Mouse (Mus musculus) embryonic fibroblast, embryonic 13.5 days (primary cell): ENCODE measurements around the gene Paqr3. TPM values are rescaled to one million over a fixed set of nuclear protein-coding genes. Genes with fewer than 3 reads are reported as not detected.

Experiments used
- H3K27ac ChIP-seq: 2 replicates; pipeline ENCODE4 v1.5.1; 2012; ENCODE audit warnings: low read length, control low read depth, inconsistent platforms; ENCODE audit not compliant: insufficient read depth
- H3K4me1 ChIP-seq: 2 replicates; pipeline ENCODE4 v1.6.1; 2011; ENCODE audit warnings: low read length; ENCODE audit not compliant: control insufficient read depth, insufficient read depth
- H3K4me3 ChIP-seq: 2 replicates; pipeline ENCODE4 v1.5.1; 2011; ENCODE audit warnings: mild to moderate bottlenecking, control low read depth, low read length; ENCODE audit not compliant: insufficient read depth
- CTCF ChIP-seq: IDR thresholded peaks from 2 replicates; pipeline ENCODE4 v1.5.1; 2011; ENCODE audit warnings: mild to moderate bottlenecking, control low read depth, low read length, moderate library complexity, borderline replicate concordance; ENCODE audit not compliant: insufficient read depth
- POLR2A ChIP-seq: IDR thresholded peaks from 2 replicates; pipeline ENCODE4 v1.6.1; 2011; ENCODE audit warnings: low read depth, mild to moderate bottlenecking, control low read depth, low read length, moderate library complexity
- polyA plus RNA-seq: library from polyadenylated mRNA; stranded (reverse); fragments of >200 nt; gene quantifications from 2 replicates; pipeline ENCODE4 v1.2.4, GENCODE M21; 2011; ENCODE audit warnings: low read depth; ENCODE audit not compliant: missing spikeins, insufficient read length

Gene Paqr3
- polyA plus RNA-seq, 1 experiment: 13.5 TPM

GRCm38 (mm10) chr5:97110133-97110532 is 1.3 kb downstream of the Paqr3 start:
- Histone ChIP-seq H3K4me1 (no peaks in the 10 kb centered on the region), H3K4me3 (no peak overlapping the region), H3K27ac (no peak overlapping the region)
- TF ChIP-seq POLR2A (no peak), CTCF (no peak)

GRCm38 (mm10) chr5:97108333-97108732 is 3.1 kb downstream of the Paqr3 start:
- no peak for TF ChIP-seq CTCF
- peak; percentile 48; the same call in 1 of the 2 replicates for TF ChIP-seq POLR2A
- H3K27ac ChIP-seq: no peak overlapping the region
- no peak overlapping the region for H3K4me3 ChIP-seq
- no peaks in the 10 kb centered on the region for H3K4me1 ChIP-seq

- Histone ChIP-seq H3K4me3 (no peak overlapping the region), H3K27ac (no peak overlapping the region), H3K4me1 (no peaks in the 10 kb centered on the region)
- no peak for TF ChIP-seq POLR2A
- TF ChIP-seq CTCF: no peak
Observed at GRCm38 (mm10) chr5:97099954-97100353, 11.4 kb downstream of the Paqr3 start.

GRCm38 (mm10) chr5:97097631-97098041 is 13.8 kb downstream of the Paqr3 start:
- H3K4me3 ChIP-seq: no peak overlapping the region
- no peak overlapping the region for H3K27ac ChIP-seq
- H3K4me1 ChIP-seq: no peaks in the 10 kb centered on the region
- TF ChIP-seq POLR2A: no peak

- no peak for TF ChIP-seq POLR2A
- no peak for TF ChIP-seq CTCF
- Histone ChIP-seq H3K27ac (no peak overlapping the region), H3K4me1 (no peaks in the 10 kb centered on the region), H3K4me3 (no peak overlapping the region)
Observed at GRCm38 (mm10) chr5:97095335-97095734, 16.1 kb downstream of the Paqr3 start.

DNA sequence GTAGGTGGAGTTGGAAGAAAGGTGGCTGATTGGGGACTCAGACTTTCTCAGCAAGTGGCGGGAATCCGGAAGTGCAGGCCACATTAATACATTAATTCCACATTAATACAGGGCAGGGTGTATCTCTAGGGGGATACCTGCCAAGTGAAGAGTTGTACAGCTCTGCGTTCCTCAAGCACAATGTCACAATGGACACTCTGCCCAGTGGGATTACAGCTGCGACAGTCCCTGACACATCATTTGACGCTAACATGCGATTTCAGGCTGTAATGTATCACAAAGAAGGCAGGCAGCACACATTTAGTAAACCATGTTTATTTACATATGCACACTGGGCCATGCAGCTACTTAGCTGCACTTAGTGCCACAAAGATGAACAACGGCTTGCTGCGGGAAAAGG is 18.4 kb downstream of the Paqr3 start:
- TF ChIP-seq CTCF (no peak), POLR2A (no peak)
- Histone ChIP-seq H3K4me3 (no peak overlapping the region), H3K27ac (no peak overlapping the region), H3K4me1 (no peaks in the 10 kb centered on the region)

DNA sequence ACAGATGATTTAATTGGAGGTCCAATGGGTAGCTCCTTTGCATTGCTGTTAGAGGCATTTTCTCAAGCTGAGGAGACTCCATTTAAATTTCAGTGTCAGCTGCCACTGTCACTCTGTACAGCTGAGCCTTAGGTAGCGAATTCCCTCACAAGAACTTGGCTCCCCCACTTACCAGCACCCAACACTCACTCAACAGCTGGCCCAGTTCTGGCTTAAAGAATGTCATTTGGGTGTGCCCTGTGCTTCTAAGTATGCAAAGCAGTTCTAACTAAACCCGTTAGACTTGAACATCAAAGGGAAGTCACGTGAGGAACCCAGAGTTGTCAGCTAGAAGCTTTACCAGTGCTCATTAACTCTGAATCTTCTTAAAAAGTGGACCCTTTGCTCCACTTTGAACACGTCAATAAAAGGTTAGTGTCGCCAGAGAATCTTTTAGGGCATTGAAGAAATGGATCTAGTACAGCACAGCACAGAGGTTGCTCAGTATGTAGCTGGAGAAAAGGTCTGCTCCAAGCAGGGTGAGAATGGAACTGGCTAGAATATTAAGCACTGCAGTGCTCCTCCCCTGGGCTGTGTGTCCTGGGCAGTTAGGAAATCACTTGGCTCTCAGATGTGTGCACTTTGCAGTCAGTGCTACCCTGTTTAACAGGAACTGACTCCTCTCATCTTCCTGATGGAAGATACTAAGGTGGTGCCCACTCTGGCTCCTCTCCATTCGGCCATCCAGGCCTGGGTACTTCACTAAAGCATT is 21.2 kb downstream of the Paqr3 start:
- Histone ChIP-seq H3K4me1 (no peaks in the 10 kb centered on the region), H3K4me3 (no peak overlapping the region), H3K27ac (no peak overlapping the region)
- no peak for TF ChIP-seq CTCF
- no peak for TF ChIP-seq POLR2A

- Histone ChIP-seq H3K27ac (no peak overlapping the region), H3K4me3 (no peak overlapping the region), H3K4me1 (no peaks in the 10 kb centered on the region)
- TF ChIP-seq POLR2A: no peak
- TF ChIP-seq CTCF: no peak
Observed at GRCm38 (mm10) chr5:97089426-97089825, 22.0 kb downstream of the Paqr3 start.

- H3K4me1 ChIP-seq: no peaks in the 10 kb centered on the region
- no peak overlapping the region for H3K4me3 ChIP-seq
- no peak overlapping the region for H3K27ac ChIP-seq
- no peak for TF ChIP-seq CTCF
- TF ChIP-seq POLR2A: no peak
Observed at GRCm38 (mm10) chr5:97088231-97088630, 23.2 kb downstream of the Paqr3 start.

DNA sequence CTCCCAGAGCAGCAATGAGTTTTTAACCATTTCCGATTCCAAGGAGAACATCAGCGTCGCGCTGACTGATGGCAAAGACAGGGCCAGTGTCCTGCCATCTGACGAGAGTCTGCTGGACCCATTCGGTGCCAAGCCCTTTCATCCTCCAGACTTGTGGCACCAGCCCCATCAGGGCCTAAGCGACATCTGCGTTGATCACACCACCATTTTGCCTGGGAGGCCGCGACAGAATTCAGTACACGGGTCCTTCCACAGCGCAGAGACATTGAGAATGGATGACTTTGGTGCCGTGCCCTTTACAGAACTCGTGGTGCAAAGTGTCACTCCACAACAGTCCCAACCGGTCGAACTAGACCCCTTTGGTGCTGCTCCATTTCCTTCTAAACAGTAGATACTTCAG is 23.6 kb downstream of the Paqr3 start:
- no peak overlapping the region for H3K4me3 ChIP-seq
- no peak overlapping the region for H3K27ac ChIP-seq
- TF ChIP-seq CTCF (no peak), POLR2A (no peak)
- no peaks in the 10 kb centered on the region for H3K4me1 ChIP-seq
